Mouse (Mus musculus) thymus, adult 18-20 months (tissue): ENCODE measurements around the gene Farsb.

Source experiments
- DNase-seq, 2 experiments: peaks; one replicate each; pipeline ENCODE4 v3.0.0; 2022; ENCODE audit warnings: mixed read lengths in 2 of 2

The Farsb gene

DNA sequence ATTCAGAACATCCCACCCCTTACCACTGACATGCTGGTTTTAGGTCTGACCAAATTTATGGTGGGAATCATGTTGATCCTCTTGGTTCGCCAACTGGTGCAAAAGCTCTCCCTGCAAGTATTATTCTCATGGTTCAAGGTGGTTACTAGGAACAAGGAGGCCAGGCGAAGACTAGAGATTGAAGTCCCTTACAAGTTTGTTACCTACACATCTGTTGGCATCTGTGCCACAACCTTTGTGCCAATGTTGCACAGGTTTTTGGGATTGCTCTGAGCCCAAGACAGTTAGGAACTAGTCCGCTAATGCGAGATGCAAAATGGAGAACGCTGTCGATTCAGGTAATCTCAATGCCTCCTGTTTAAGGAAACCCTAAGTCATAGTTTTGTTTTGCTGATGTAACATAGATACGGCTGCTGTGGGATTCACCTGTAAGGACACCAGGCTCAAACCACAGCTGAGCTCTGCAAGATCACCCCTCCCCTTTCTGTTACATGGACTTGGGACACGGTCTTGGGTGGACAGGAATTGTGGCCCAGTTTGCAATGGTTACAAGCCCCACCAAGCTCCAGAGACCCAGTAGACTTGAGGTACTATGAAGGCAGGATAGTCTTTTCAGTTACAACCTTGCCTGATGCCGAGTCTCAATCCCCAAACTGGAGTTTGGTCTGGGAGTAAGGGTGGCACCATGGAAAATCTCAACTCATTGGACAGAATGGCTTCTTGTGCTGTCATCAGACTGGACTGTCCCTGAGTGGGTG lies 71.4 kb downstream of the Farsb start:
- DNase-seq: no peak

DNA sequence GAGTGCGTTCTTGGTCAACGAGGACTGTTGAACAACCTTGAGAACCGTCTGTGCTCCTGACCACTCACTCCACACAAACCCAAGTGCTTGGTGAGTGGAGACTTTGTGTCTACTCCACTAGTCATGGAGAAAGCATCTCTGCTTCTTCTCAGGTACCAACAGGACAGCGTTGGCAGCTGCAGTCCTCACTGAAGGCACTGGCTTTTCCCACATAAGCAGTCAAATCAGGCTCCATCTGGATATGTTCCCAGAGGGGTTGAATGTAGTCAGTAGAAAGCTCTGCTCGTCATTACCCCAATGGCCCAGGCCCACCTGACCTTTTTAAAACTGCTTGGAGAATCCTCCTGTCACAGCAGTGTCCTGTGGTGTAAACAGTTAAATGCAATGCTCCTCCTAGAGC lies 74.3 kb downstream of the Farsb start:
- no peak for DNase-seq

DNA sequence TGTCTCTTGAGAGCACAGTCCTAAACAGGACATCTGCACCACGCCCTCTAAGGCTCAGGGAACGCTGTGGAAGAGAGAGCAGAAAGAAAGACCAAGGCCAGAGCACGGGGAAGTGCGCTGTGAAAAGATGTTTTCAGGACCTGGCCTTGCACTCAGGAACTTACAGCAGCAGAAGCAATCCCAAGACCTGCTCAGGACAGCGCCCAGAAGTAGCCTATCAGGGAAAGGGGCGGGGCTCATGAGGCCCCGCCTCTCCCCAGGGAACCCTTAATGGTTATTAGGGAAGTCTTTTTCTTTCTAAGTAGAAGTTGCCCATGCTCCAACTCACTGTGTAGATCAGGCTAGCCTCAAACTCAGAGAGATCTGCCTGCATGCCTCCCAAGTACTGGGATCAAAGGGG lies 76.0 kb downstream of the Farsb start:
- no peak for DNase-seq

DNA sequence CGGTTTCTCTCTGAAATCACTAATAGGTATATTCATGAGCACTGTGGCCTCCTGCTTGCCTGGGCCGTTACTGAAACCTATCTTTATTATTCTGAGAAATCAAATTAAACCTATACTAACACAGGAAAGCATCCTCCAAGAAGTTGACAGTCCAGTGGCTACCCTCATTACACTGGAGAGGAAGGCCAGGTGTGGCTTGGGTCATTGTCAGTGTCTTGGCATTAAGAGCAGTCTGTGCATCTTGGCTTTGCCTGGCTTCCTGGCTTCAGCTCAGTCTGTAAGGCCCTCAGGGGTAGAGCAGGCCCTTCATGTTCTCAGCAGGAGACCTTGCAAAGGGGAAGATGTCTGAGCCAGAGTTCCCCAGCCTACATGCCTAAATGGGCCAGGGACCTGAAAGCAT lies 79.3 kb downstream of the Farsb start:
- DNase-seq: no peak

DNA sequence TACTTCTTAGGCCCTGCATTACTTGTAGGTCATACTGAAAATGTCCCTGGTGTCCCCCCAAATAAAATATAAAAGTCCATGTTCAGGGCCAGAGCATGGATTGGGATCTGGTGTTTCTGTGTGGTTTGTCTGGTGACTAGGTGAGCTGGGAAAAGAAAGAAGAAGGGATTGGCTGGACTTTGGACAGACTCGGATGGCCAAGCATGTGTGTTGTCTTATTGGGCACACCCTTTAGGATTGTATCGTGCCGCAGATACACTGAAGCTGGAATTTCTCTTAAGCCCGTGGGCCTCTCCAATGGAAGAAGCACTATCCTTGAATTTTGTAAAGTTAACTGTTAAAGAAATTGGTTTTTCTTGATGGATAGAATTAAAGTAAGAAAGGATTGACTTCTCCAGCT lies 87.3 kb downstream of the Farsb start:
- no peak for DNase-seq

DNA sequence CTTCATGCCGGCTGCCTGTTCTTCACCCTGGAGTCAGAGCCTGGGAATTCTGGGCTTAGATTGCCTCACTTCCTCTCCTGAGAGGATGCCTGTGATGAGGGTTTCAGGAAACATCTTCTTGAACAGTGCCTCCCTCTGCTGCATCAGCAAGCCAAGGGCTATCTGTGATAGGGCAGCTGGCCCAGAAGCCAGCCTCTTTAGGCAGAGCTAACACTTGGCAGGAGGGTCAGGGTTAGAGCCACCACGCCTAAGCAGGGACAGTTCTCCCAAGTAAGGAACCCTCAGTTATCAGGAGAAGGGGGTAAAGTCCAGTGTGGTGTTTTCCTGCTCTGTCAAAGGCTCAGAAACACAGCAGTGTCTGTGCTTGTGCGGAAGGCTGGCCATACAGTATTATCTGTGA lies 88.9 kb downstream of the Farsb start:
- no peak for DNase-seq

DNA sequence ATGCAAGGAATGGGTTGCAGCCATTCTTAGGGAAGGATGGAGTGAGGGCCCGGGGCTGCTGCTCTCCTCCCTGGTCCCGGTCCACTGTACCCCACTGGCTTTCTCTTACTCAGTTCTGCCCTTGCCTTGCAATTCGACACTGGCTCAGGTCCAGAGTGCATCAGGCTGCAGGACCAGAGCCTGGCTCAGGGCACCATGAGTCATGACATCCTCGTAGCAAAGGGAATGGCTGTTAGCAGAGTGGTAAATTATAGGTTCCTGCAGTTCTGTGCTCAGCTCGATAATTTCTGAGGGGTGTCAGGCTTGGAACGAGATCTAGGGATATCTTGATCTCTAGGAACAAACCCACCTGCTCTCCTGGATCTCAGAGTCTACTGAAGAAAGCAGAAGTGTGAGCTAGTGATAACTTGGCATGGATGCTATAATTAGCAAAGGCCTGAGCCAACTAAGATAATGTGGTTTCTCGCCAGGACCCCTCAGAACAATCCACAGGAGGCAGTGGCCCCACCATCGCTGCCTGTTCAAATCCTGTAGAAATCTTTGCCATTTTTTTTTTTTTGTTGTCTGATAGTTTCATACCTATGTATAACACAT lies 92.3 kb downstream of the Farsb start:
- no peak for DNase-seq

DNA sequence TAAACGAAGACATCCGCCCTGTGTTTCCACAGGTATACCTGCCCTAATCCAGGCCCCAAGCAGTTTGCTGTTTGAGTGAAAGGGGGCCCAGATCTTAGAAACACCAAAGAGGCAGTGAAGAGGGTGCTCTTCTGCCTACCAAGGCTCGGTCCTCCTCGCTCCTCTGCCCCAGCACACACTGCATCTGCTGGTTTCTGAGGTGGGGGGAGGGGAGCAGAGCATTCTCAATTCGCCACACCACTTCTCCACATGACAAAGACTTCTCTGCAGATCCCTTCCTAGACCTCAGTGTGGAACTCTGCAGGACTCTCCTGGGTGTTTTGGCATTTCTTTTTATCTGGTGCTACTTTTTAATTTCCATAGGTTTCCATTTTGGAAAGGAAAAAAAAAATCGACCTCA lies 93.0 kb downstream of the Farsb start:
- no peak for DNase-seq

DNA sequence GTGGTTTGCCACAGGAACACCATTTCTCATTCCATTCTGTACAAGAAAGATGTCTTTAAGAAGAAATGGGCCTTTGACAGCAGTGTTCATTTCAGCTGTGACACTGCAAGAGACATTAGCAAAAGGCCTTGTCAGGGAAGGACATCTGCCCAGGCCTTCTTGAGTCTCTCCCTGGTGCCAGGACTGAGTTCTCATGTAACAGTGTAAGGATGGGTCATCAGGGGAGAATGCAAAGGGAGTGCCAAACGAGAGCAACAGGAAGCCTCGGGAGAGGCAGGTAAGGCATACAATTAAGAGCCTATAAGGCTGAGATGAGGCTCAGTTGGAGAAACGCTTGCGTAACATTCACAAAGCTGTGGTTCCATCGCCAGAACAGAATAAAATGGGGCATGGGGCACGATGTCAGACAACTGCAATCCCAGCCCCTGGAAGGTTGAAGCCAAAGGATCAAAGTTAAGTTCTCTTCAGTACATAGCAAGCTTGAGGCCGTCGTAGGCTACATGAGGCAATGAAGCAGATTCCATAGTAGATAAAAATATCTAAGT lies 93.4 kb downstream of the Farsb start:
- DNase-seq: no peak

DNA sequence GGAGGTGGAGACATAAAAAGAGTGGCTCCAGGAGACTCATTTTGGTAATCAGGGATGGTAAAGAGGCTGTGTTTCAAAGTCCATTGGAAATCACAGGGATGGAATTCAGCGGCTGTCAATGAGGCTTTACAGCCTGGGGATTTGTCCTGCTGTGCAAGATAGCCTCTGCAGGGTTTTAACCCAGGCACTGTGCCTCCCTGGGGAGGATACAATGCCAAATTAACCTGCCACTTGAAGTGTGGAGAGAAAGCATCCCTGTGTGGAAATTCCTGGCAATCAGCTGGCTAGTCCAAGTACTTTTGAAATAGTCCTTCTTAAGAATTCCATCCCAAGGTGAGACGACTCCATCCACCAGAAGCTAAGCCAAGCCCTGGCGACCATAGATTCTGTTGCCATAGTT lies 99.8 kb downstream of the Farsb start:
- no peak for DNase-seq

DNA sequence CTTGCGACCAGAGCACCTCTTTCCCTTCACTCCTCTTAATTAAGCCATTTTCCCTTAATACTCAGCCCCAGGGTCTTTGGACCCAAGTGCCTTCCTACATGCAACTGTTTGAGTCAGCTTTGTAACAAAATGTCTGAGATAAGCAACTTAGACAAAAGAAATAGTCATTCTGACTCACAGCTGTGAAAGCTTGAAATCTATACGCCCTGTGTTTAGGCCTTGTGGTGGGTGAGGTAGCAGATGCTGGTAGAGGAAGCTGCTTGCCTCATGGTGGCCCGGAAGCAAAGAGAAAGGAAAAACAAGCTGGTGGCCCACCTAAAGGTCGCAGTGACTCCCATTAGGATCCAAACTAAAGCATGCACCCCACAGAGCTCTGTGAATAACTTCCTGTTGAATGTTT lies 100.8 kb downstream of the Farsb start:
- no peak for DNase-seq

DNA sequence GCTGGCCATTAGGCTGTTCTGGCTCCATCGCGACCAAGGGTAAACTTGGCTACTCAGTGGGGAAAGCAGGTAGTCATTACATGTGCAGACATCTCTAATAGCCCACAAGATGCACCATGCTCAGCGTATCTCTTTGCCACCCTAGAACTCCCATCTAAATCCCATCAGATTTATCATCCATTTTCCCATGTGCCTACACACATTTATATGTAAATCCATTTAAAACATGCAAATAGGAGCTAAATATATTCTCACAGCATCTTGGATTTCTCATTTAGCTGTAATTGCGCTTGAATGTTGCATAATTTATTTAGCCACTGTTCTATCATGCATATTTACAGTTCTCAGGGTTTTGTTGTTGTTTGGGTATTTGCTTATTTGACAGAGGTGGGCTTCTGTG lies 107.7 kb downstream of the Farsb start:
- DNase-seq: no peak

DNA sequence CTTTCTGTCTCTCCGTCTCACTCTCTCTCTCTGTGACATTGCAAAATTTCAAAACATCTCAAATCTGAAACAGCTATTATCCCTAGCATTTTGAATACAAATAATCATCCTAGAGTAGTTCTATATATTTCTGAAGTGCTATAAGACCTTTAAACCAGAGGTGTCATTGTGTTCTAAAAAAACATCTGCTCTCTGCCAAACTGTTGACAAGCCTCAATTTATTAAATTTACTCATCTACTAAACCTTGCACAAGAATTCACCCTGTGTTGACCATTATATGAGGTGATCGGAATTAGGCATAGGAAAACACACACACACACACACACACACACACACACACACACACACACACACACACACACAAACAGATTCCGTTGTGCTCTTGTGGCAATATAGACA lies 113.6 kb downstream of the Farsb start:
- no peak for DNase-seq

DNA sequence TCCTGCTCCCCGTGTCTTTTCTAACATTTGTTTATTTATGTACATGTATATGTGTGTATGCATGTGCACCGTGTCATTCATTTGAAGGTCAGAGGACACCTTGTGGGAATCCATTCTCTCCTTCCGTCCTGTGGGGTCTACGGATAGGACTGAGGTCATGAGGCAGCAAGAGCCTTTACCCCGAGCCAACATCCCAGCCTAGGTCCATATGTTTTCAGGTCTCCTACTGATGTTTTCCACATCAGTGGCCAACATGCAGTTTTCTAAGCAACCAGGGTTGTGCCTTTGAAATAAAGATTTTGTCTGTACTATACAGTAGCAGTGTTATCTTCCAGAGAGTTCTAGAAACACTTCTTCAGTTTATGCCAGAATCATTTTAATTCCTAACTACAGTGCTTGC lies 114.9 kb downstream of the Farsb start:
- DNase-seq: no peak

DNA sequence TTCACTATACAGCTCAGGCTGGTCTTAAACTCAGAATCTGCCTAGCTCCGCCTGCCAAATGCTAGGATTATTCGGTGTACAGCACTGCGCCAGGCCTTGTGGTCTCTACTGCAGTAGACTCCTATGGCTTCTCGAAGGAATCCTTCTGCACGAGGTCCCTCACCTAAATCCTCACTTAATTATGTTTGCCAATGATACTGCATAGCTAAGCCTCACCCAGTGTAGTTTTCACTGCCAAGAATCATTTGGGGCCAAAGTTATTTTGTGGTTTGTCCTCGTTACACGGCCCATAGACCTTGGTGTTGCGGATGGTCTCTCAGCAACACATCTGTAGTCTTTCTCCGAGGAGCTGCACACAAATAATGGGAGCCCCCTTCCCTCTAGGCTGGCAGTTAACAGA lies 116.4 kb downstream of the Farsb start:
- DNase-seq: no peak

DNA sequence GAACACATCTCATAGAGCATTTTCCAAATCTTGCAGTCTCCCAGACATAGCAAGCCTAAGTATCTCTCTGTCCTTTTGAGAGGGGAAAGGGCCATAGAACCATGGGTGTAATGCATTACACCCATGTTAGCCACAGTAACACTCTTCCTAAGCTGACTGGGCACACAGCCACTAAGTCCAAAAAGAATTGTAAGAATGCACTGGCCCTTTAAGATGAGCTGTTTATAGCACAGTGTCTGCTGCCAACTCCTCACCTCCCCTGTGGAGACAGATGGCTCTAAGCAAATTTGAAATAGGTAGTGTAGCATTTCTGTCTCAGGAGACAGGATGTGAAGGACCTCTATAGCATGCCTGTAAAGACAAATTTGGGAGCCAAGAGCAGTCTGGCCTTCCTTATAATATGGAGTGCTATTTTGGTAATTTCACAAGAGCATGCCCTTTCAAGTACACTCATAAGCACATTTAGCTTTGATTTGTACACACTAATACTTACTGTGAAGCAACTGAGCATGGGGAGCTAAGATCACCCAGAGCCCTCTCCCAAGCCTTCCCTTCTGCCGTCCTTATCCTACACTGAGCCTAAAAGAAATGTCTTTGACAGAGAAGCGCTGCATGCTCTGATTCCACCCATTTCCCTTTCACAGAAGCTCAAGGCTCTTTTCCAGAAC lies 117.0 kb downstream of the Farsb start:
- DNase-seq: no peak

DNA sequence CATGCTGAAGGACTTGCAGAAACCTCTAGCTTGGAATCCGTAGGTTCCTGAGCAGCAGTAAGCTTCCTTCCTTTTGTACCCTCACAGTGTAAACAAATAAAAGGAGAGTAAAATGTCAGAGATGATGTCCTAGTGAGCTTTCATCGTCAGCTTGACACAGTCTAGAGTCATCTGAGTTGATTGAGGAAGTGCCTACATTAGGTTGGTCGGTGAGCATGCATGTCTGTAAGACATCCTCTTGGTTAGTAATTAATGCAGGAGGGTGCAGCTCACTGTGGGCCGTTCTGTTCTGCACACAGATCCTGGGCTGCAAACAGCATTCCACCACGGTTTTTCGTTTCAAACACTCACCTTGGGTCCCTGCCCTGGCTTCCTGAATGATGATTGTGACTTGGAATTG lies 118.6 kb downstream of the Farsb start:
- DNase-seq: no peak
